Mouse (Mus musculus): ENCODE data around the gene Magi1.

- no peak for TF ChIP-seq POLR2A (IDR thresholded peaks at IDR 0.05; ENCODE audit: control insufficient read depth, extremely low read depth, insufficient read depth, low read length, poor library complexity)
- TF ChIP-seq CTCF (IDR thresholded peaks at IDR 0.05; ENCODE audit: borderline replicate concordance, control insufficient read depth, extremely low read depth, insufficient read depth, low read length, poor library complexity) = no peak
Observed at GRCm38 (mm10) chr6:94226262-94226661, 57.5 kb downstream of the Magi1 start.

Data from thymus, adult 2 months (tissue).